Mouse (Mus musculus): ENCODE results near the gene Cd3d.

The Cd3d gene

GRCm38 (mm10) chr9:44992271-44992670 is 10.7 kb downstream of the Cd3d start:
- no peak for DNase-seq (ENCODE audit: extremely low read depth, low read depth, low spot score)

DNA sequence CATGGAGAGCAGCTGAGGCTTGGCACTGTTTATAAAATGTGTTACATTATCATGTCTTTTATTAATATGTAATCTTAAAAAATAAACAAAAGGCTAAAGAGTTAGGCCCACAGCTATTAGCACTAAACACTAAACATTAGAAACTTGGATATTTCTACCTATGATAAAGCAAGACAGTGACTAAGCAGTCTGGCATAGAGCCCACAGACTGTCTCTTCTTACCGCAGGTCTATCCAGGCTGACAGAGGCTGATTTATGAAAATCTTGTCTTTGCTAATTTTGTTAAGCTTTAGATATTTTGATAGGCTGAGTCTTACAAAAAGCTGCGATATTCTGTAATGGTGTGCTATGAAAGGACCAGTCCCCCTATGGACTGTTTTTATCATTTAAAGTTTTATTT is 11.7 kb downstream of the Cd3d start:
- no peak for DNase-seq (ENCODE audit: extremely low read depth, low read depth, low spot score)

DNA sequence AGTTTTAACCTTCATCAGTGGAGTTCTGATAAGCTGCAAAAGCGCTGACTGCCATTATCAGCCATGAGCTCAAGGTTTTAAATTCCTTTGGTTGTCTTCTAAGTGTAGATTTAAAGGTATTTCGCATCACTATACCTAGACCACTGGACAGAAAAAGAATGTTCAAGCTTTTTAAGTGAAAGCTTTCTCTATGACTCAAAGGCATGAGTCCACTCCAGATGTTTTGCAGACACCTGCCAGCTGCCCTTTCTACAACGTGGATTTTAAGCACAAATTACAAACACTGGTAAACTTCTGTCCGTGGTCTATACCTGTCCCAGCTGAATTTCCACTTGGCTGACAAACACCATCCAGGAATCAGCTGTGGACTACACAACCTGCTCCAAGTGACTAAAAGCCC is 13.4 kb downstream of the Cd3d start:
- no peak for DNase-seq (ENCODE audit: extremely low read depth, low read depth, low spot score)

DNA sequence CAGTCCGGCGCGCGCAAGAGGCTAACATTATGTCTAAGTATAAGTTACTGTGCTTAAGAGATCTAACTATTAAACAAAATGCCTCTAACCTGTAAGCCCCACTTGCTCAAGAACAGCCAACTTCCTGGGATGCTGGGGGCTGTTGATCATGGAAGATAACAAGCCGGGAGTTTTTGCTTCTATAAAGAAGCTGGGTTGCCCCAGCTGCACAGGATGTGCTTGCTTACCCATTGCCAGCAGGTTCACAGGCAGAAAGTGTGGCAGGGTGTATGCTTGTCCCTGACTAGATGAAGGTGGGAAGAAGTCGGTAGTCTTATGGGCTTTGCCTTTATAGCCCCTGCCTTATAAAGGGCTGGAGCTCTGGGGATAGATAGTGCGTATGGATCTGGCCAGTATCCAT is 15.0 kb downstream of the Cd3d start:
- no peak for DNase-seq (ENCODE audit: extremely low read depth, low read depth, low spot score)

DNA sequence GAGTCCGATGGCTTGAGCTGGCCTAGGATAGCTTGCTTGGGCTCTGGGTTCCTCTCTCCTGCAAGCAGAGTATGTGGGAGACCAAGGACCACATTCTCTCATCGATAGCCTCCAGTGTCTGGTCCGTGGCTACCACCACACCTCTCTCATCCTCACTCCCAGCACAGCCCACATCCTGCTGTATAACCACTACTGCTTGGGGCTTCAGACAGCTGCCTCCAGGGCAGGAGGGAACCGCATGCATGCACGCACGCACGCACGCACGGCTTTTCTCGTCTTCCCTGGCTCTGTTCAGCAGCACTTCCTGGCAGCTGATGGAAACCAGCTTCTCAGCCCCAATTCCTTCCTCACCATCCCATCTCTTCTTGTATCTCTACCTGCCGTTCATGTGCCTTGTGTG is 16.6 kb downstream of the Cd3d start:
- no peak for DNase-seq (ENCODE audit: extremely low read depth, low read depth, low spot score)

GRCm38 (mm10) chr9:44999171-44999570 is 17.6 kb downstream of the Cd3d start:
- no peak for DNase-seq (ENCODE audit: extremely low read depth, low read depth, low spot score)

- DNase-seq (ENCODE audit: extremely low read depth, low read depth, low spot score), result no peak
Measured at GRCm38 (mm10) chr9:44999776-45000175, 18.2 kb downstream of the Cd3d start.

DNA sequence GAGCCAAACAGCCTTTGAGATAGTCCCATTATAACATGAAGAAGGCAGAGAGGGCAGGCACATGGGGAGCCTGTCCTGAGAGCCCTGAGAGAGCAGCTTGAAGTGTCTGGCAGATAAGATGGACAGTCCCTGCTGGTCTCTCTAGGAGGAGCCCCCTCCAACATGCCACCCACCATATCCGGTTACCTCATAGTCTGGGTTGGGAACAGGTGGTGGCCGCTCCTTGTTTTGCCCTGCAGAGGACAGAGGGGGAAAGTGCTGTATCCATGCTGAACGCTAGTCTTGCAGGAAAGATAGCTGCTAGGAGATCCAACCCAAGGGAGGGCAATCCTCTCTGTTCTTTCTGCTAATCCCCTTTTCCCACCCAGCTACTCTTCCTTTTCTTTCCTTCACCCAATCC is 18.7 kb downstream of the Cd3d start:
- no peak for DNase-seq (ENCODE audit: extremely low read depth, low read depth, low spot score)

GRCm38 (mm10) chr9:45007404-45007803 is 25.8 kb downstream of the Cd3d start:
- DNase-seq (ENCODE audit: extremely low read depth, low read depth, low spot score), result no peak

- no peak for DNase-seq (ENCODE audit: extremely low read depth, low read depth, low spot score)
Measured at GRCm38 (mm10) chr9:45008342-45008741, 26.8 kb downstream of the Cd3d start.

DNA sequence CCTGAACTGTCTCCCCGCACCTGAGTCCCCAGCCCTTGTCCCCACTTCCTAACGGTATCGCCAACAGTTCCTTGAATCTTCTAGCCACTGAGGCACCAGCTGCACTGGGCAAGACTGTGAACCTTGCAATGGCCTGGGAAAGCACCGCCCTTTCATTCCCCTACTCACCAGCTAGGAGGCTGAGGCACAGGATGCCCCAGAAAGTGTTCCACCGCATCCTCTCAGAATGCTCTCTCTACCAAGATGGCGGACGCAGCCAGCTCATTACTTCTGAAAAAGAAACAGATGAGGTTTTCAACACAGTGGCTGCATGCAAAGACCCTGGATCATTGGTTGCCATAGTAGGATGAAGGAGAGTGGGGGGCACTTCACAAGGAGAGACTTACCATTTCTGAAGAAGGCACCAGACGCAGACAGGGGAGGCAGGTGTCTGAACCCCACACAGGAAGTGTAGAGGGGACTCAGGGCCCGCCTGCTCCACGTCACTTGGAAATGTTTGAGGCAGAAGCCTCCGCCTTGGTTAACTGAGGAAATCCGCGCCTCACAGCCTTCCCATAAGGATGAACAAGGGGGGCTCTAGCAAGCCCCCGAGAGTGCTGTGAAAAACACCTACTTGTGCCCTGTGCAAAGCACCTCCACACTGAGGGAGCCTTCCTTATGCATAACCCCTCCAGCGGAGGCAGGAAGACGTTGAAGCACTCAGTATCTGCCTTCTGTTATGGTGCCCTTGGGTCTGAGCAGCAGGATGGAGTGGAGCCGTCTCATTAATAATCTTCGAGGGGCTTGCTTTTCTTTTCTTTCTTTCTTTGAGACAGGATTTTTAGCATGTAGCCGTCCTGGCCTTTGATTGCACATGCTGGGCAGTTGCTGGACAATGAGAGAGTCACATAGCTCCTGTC is 27.8 kb downstream of the Cd3d start, which contains the start of gene Cd3e:
Cd3e (minus strand) TSS at position 448 of the 899 bp plus-strand sequence.
- no peak for DNase-seq (ENCODE audit: extremely low read depth, low read depth, low spot score)

DNA sequence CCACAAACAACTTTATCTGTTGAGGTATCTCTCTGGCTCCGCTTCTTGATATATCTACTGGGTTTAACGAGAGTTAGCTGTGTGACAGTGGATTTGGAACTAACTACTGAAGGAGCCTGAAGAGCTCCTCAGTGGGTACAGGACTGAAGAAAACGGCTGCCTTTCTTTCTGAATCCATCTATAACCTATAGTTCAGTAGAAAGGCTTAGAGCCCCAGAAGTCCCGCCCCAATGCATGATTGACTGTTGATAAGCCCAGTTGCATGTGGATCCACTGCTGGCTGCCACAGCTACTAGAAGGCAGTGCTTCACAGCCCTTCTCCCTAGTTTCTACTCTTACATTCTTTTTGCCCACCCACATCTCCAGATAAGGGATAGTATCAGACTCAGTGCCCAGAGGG is 28.9 kb downstream of the Cd3d start:
- DNase-seq (ENCODE audit: extremely low read depth, low read depth, low spot score), result no peak

DNA sequence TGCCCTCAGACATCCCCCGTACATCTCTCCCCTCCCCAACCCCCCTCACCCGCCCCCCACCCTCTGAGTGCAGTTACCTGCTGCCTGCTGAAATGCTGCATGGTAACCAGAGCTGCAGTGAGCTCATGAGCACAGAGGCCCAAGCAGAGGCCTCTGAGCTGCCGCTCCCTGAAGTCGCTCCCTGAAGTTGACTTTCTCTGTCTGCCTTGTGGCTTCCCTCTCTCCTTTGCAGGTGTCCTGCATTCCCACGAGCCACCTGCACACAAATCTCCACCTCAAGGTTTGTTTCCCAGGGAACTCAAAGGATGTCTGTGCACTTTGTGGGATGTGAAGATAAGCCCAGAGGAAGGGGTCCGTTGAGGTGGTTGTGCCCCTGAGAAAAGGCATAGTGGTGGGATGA is 29.7 kb downstream of the Cd3d start:
- DNase-seq (ENCODE audit: extremely low read depth, low read depth, low spot score), result no peak

DNA sequence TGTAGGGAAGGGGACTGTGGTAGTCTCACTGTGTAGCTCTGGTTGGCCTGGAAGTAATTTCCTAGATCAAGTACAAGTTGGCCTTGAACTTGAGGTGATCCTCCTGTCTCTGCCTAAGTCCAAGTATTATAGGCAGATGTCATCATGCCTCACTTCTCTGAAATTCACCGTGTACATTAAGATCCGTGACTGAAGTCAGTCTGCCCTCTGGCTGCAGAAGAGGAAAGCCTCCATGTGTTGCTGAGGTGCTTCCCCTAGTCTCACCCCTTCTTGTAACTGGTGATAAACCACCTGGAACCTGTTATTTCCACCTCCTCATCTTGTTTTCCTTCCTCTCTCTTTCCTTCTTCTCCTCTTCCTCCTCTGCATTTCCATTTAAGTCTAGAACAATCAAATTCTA is 33.3 kb downstream of the Cd3d start:
- DNase-seq (ENCODE audit: extremely low read depth, low read depth, low spot score), result no peak

GRCm38 (mm10) chr9:45015841-45016240 is 34.3 kb downstream of the Cd3d start:
- no peak for DNase-seq (ENCODE audit: extremely low read depth, low read depth, low spot score)

DNA sequence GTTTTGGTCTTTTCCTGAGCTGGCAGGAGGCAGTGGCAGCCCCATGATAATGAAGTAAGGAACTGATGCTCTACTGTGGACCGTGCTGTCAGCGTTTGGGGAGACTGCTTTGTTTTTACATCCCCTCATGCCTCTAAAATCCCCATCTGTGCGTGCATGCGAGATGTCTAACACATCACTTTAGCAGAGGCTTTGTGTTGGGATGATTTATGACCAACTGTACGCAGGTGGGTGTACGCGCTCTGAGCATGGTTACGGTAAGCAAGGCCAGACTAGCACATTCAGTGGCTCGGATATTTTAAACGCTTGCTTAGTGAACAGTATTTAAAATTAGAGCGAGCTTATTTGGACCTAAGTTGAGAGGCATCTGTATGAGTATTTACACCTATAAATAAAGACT is 36.4 kb downstream of the Cd3d start:
- DNase-seq (ENCODE audit: extremely low read depth, low read depth, low spot score), result no peak

DNA sequence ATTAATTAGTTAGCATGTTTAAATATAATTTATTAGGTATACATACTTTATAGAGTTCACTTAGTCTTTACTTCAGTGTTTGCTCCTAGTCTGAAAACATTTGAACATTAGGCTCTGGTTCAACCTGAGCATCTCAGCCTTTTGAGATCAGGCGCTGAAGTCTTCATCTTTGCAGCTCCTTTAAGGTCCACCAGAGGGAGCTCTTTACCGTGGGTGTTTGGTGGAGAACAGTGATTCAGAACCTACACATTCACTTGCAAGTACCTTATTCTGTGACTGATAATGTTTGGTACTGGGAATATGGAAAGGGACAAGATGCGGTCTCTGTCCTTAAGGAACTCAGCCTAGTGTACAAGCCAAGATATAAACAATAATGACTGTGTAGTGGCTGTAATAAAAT is 41.2 kb downstream of the Cd3d start:
- DNase-seq (ENCODE audit: extremely low read depth, low read depth, low spot score), result no peak

DNA sequence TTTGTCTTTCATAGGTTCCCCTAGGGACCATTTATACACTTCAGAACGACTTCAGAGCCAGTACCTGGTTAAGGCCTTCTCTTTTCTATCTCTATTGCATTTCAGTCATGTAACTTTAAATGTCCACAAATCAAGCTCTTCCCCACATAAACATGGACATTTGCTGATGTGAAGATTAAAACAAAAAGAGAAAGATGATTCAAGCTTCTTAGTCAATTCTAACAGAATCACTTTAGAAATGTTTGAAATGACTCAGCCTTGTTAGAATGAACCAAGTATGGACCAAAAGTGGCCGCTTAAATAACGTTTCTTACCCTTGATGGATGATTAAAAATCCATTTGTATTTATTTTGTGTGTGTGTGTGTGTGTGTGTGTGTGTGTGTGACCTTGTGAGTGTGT is 42.1 kb downstream of the Cd3d start:
- DNase-seq (ENCODE audit: extremely low read depth, low read depth, low spot score), result no peak

GRCm38 (mm10) chr9:45024187-45024586 is 42.6 kb downstream of the Cd3d start:
- peak; percentile 74 for DNase-seq (ENCODE audit: extremely low read depth, low read depth, low spot score)

DNA sequence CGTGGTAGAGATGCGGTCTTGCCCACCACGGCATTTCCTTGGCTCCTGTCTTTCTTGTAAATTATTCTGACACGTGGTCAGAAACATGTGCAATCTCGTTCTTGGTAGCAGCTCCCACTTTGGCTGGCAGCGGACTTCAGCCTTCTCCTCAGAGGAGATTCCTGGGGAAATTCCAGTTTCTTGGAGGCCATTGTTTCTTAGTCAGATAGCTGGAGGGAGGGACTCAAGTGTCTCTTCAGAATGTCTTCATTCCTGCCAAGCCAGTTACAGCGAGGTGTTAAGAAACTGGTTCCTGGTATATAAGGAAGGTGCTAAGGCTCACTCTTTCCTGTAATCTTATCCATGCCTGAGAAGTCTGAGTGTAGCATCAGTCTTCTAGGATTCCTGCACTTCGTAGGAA is 45.8 kb downstream of the Cd3d start:
- DNase-seq (ENCODE audit: extremely low read depth, low read depth, low spot score), result peak; percentile 89

- DNase-seq (ENCODE audit: extremely low read depth, low read depth, low spot score), result no peak
Measured at GRCm38 (mm10) chr9:45030341-45030740, 48.8 kb downstream of the Cd3d start.

- no peak for DNase-seq (ENCODE audit: extremely low read depth, low read depth, low spot score)
Measured at GRCm38 (mm10) chr9:45032261-45032660, 50.7 kb downstream of the Cd3d start.

GRCm38 (mm10) chr9:45034526-45034925 is 52.9 kb downstream of the Cd3d start:
- DNase-seq (ENCODE audit: extremely low read depth, low read depth, low spot score), result no peak
